Mouse (Mus musculus) limb, embryonic 14.5 days (tissue): ENCODE results near the gene Krt33a. TPM values are rescaled to one million over a fixed set of nuclear protein-coding genes. Genes with fewer than 3 reads are reported as not detected.

ENCODE experiments used
- ATAC-seq: fragments of 200-750 bp; cut with Nextera tagmentation; 2 replicates; pipeline ENCODE4 v1.8.0; 2017; ENCODE audit warnings: low read depth, moderate number of reproducible peaks, moderate TSS enrichment; ENCODE audit not compliant: low FRiP score
- DNase-seq: peaks from one replicate; pipeline ENCODE4 v3.0.0-alpha.2; 2015; ENCODE audit warnings: low spot score
- H3K27ac ChIP-seq: fragments of 300-500 bp; sonication (generic); replicated peaks from 2 replicates; pipeline ENCODE4 v1.5.1; 2014; ENCODE audit warnings: low read depth, mild to moderate bottlenecking, low read length, moderate library complexity, mixed read lengths
- H3K27me3 ChIP-seq: fragments of 300-500 bp; sonication (generic); 2 replicates; pipeline ENCODE4 v1.6.1; 2014; ENCODE audit warnings: low read length, mixed read lengths; ENCODE audit not compliant: control insufficient read depth, insufficient read depth
- H3K36me3 ChIP-seq: fragments of 300-500 bp; sonication (generic); 2 replicates; pipeline ENCODE4 v1.6.1; 2014; ENCODE audit warnings: mild to moderate bottlenecking, low read length, moderate library complexity, mixed read lengths; ENCODE audit not compliant: control insufficient read depth, insufficient read depth
- H3K4me1 ChIP-seq: fragments of 300-500 bp; sonication (generic); 2 replicates; pipeline ENCODE4 v1.6.1; 2014; ENCODE audit warnings: antibody characterized with exemption, low read length, mixed read lengths; ENCODE audit not compliant: control insufficient read depth, insufficient read depth
- H3K4me2 ChIP-seq: fragments of 300-500 bp; sonication (generic); replicated peaks from 2 replicates; pipeline ENCODE4 v1.6.1; 2014; ENCODE audit warnings: low read depth, mild to moderate bottlenecking, low read length, moderate library complexity; ENCODE audit not compliant: severe bottlenecking
- H3K4me3 ChIP-seq: fragments of 300-500 bp; sonication (generic); replicated peaks from 2 replicates; pipeline ENCODE4 v1.5.1; 2014; ENCODE audit warnings: low read length
- H3K9ac ChIP-seq: fragments of 300-500 bp; sonication (generic); 2 replicates; pipeline ENCODE4 v1.6.1; 2014; ENCODE audit warnings: mild to moderate bottlenecking, low read depth, low read length, moderate library complexity; ENCODE audit not compliant: severe bottlenecking
- H3K9me3 ChIP-seq: fragments of 300-500 bp; sonication (generic); 2 replicates; pipeline ENCODE4 v1.6.1; 2016; ENCODE audit warnings: low read length; ENCODE audit not compliant: control insufficient read depth
- POLR2A ChIP-seq: fragments of 200-500 bp; IDR thresholded peaks from 2 replicates; pipeline ENCODE4 v1.8.0; 2012; ENCODE audit warnings: inconsistent platforms, mild to moderate bottlenecking, moderate library complexity, borderline replicate concordance; ENCODE audit not compliant: insufficient read depth, insufficient read length; ENCODE audit errors: extremely low read depth
- WGBS: fragments of 180-500 bp; shearing (Covaris S2); extraction: QIAGEN DNeasy Blood & Tissue Kit; methylation state at CpG from one replicate; pipeline ENCODE4 v1.1.7; 2014; 5-methylcytosine and 5-hydroxymethylcytosine counted together
- polyA plus RNA-seq, 2 experiments: library from polyadenylated mRNA; depleted of rRNA in 1 of 2; stranded (reverse) in 1 of 2; unstranded in 1 of 2; fragments of >200 nt; fragmentation: Nextera tagmentation in 1 of 2; extraction: Ambion mirVana in 1 of 2; gene quantifications; 2 replicates each; pipeline versions ENCODE4 v1.2.1 to v1.2.3; 2012 to 2014

The Krt33a gene
- polyA plus RNA-seq, 2 experiments = 0.08 to 0.29 TPM

DNA sequence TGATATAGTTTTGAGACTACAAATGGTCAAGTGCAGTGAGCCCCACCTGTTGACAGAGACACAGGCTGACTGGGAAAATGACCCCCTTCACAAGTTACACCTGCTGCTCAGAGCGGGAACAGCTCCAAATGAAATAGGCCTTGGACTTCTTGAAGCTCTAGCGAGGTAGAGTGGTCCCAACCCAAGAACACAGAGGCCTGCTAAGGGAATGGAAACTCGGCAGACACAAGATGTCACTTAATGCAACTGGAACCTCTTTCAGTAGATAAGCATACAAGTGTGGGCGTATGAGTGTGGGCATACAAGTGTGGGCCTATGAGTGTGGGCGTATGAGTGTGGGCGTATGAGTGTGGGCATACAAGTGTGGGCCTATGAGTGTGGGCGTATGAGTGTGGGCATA lies 16.9 kb downstream of the Krt33a start:
- H3K9me3 ChIP-seq = no peaks in the 10 kb centered on the region
- no peak for DNase-seq
- no peaks in the 10 kb centered on the region for H3K27me3 ChIP-seq
- no peaks in the 10 kb centered on the region for H3K4me1 ChIP-seq
- no peak overlapping the region for H3K4me3 ChIP-seq
- TF ChIP-seq POLR2A = no peak
- no peak overlapping the region for H3K4me2 ChIP-seq
- H3K27ac ChIP-seq = no peak overlapping the region
- no peak for ATAC-seq
- WGBS = 91% methylated on average over 7 of the region's 7 CpGs
- no peaks in the 10 kb centered on the region for H3K36me3 ChIP-seq
- H3K9ac ChIP-seq = no peak overlapping the region

DNA sequence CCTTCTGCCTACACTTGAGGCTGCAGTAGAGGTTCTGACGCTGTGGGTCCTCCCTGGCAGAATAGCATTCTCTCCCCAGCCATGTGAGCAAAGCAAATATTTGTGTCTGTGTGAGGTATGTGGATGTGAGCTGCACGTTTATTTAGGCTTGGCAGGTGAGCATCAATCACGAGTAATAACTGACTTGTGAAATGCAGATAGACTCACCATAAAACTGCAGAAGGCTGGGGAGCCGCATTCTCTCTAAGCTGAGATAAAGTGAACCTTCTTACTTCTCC lies 21.7 kb downstream of the Krt33a start:
- H3K36me3 ChIP-seq = no peaks in the 10 kb centered on the region
- WGBS = 39% methylated on average over 4 of the region's 4 CpGs
- H3K27me3 ChIP-seq = peaks cover 5% of the 10 kb centered on the region; the same call in 1 of the 2 replicates
- no peak for TF ChIP-seq POLR2A
- no peaks in the 10 kb centered on the region for H3K4me1 ChIP-seq
- H3K4me3 ChIP-seq = no peak overlapping the region
- no peak overlapping the region for H3K9ac ChIP-seq
- ATAC-seq = no peak
- no peak overlapping the region for H3K4me2 ChIP-seq
- DNase-seq = no peak
- no peaks in the 10 kb centered on the region for H3K9me3 ChIP-seq
- H3K27ac ChIP-seq = no peak overlapping the region

- Histone ChIP-seq H3K4me2 (0 out of 2 replicates have a peak within 1 kb of the TSS, but pooled peaks have one; percentile 21), H3K9ac (no peak within 1 kb of the TSS)
- no peak for DNase-seq
Measured at GRCm38 (mm10) chr11:99993620-99994383, 22.2 kb downstream of the Krt33a start, which contains the start of gene Krtap17-1. Gene Krtap17-1, minus strand, starts transcription at chr11:99993994.

GRCm38 (mm10) chr11:99990571-99990970 lies 25.4 kb downstream of the Krt33a start:
- Histone ChIP-seq H3K36me3 (no peaks in the 10 kb centered on the region), H3K9ac (no peak overlapping the region), H3K4me3 (no peak overlapping the region), H3K27ac (no peak overlapping the region), H3K4me2 (no peak overlapping the region), H3K4me1 (no peaks in the 10 kb centered on the region), H3K9me3 (no peaks in the 10 kb centered on the region), H3K27me3 (peaks cover 5% of the 10 kb centered on the region; the same call in 1 of the 2 replicates)
- ATAC-seq (no peak), DNase-seq (no peak)
- 67% methylated on average over 3 of the region's 3 CpGs for WGBS
- no peak for TF ChIP-seq POLR2A

More at GRCm38 (mm10) chr11:99993620-99994383, 22.2 kb downstream of the Krt33a start, which contains the start of gene Krtap17-1:
- Histone ChIP-seq H3K4me3 (no peak within 1 kb of the TSS), H3K27me3 (peaks cover 5% of the 10 kb centered on the region; the same call in 1 of the 2 replicates), H3K36me3 (no peaks in the 10 kb centered on the region), H3K27ac (no peak within 1 kb of the TSS), H3K4me1 (no peaks in the 10 kb centered on the region), H3K9me3 (no peaks in the 10 kb centered on the region)
- TF ChIP-seq POLR2A = no peak
- WGBS = 16% methylated on average over 24 of the region's 26 CpGs
- no peak for ATAC-seq

DNA sequence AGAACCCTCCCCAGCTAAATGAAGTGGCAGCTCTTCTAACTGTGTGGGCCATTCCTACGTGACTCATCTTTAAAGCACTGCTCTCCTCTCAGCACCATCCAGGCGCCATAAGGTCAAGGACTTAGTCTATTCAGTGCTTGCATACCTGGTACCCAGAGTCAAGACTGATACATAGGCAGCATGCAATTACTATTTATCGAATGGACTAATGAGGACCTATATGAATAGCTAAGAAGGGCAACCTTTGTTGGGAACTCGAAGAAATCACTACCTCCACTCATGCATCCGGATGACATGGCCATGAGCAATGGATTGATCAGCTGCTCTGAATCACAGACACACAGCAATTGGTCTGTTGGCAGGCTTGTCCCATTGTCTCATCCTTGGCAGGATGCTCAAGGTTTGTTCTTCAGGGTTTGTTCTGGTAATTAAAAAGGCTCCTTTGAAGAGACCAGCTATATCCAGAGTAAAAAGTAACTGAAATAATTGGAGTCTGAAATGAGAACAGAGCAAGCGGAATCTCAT lies 26.1 kb downstream of the Krt33a start:
- 79% methylated on average over 6 of the region's 6 CpGs for WGBS
- ATAC-seq = no peak
- no peak for TF ChIP-seq POLR2A

More for the DNA sequence above, 26.1 kb downstream of the Krt33a start:
- Histone ChIP-seq H3K27me3 (peaks cover 5% of the 10 kb centered on the region; the same call in 1 of the 2 replicates), H3K27ac (no peak overlapping the region), H3K4me3 (no peak overlapping the region), H3K9me3 (no peaks in the 10 kb centered on the region), H3K36me3 (no peaks in the 10 kb centered on the region), H3K4me2 (no peak overlapping the region), H3K9ac (no peak overlapping the region), H3K4me1 (no peaks in the 10 kb centered on the region)
- DNase-seq = no peak
